Mouse (Mus musculus) liver, postnatal 0 days (tissue): ENCODE measurements around the gene Nt5dc3.

Source experiments
- CTCF ChIP-seq: sonication (generic); IDR thresholded peaks from 2 replicates; pipeline ENCODE4 v1.5.1; 2016; ENCODE audit warnings: antibody characterized with exemption, low read depth
- EP300 ChIP-seq: IDR thresholded peaks from 2 replicates; pipeline ENCODE4 v1.6.1; 2016; ENCODE audit warnings: antibody characterized with exemption, low read depth, mild to moderate bottlenecking

DNA sequence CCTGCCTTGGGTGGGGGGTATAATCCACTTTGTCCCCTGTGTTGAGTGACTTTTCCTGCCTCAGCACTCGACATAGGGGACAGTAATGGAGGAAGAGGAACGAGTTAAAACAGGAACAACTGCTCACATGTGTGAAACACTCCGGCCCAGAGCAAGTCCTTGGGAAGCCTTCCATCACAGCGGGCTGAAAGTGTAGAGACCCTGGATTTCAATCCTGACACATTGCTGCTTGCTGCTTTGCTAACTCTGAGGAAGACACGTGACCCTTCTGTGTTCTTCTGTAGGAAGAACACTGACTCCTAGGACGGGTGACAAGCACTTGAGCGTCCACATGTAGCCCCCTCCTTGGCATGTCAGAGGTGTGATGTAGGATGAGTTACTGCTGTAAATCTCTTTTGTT lies 36.3 kb downstream of the Nt5dc3 start:
- TF ChIP-seq CTCF = no peak
- TF ChIP-seq EP300 = no peak
